Mouse (Mus musculus) layer of hippocampus, adult 2 months (tissue): Measurements from ENCODE around the gene Tax1bp1. TPM values are rescaled to one million over a fixed set of nuclear protein-coding genes. Genes with fewer than 3 reads are reported as not detected.

Experiments used
- DNase-seq, 2 experiments: peaks; one replicate each; pipeline ENCODE4 v3.0.0; 2022; ENCODE audit warnings: low spot score in 2 of 2
- H3K27ac ChIP-seq: fragments of 200-600 bp; 2 replicates; pipeline ENCODE4 v1.8.1; 2022
- H3K4me3 ChIP-seq: fragments of 200-600 bp; 2 replicates; pipeline ENCODE4 v1.8.1; 2022; ENCODE audit warnings: mild to moderate bottlenecking
- CTCF ChIP-seq: fragments of 200-600 bp; conservative IDR thresholded peaks from 2 replicates; pipeline ENCODE4 v1.8.1; 2022; ENCODE audit warnings: antibody characterized with exemption, mild to moderate bottlenecking, moderate library complexity
- total RNA-seq, 2 experiments: library from RNA; stranded (reverse); gene quantifications; 2 replicates each; pipeline ENCODE4 v1.2.3; 2021

The Tax1bp1 gene
- total RNA-seq, 2 experiments from 2014 or later = 126 to 134 TPM

DNA sequence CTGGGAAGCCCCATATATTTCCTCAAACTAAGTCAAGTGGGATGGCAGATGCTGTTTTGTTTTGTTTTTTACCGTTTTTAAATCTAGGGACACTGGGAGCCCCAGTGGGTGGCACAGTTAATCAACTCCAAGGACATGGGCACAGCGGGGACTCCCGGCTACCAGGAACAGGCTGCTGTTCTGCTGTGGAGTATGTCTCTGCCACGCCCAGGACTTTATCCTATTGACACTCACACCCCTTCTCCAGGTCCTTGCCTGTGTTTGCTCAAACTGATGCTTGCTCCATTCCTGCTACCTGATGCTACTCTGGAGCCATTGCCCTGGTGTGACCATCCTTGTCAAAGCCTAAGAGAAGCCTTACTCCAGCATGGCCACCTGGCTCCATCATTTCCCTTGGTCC is 77.3 kb downstream of the Tax1bp1 start:
- TF ChIP-seq CTCF = no peak
- Histone ChIP-seq H3K27ac (no peak overlapping the region), H3K4me3 (no peak overlapping the region)
- no peak for DNase-seq

DNA sequence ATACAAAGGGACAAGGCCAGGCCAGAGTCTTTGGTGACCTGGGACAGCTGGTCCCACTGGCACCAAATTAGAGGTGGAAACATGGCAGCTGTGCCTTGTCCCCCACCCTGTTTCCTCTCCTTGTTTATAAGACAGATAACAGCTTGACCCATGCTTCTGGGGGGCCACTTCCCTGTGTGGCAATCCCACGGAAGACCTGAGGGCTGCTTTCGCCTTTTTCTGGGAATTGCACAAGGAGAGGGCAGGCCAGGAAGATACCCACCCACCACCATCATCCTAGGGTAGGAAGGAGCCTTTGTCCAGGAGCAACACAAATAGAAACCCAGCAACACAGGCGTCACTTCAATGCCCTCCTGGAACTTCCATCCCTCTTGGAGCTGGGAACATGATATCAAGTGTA is 78.9 kb downstream of the Tax1bp1 start:
- TF ChIP-seq CTCF = no peak
- no peak for DNase-seq
- H3K4me3 ChIP-seq = no peak overlapping the region
- no peak overlapping the region for H3K27ac ChIP-seq

DNA sequence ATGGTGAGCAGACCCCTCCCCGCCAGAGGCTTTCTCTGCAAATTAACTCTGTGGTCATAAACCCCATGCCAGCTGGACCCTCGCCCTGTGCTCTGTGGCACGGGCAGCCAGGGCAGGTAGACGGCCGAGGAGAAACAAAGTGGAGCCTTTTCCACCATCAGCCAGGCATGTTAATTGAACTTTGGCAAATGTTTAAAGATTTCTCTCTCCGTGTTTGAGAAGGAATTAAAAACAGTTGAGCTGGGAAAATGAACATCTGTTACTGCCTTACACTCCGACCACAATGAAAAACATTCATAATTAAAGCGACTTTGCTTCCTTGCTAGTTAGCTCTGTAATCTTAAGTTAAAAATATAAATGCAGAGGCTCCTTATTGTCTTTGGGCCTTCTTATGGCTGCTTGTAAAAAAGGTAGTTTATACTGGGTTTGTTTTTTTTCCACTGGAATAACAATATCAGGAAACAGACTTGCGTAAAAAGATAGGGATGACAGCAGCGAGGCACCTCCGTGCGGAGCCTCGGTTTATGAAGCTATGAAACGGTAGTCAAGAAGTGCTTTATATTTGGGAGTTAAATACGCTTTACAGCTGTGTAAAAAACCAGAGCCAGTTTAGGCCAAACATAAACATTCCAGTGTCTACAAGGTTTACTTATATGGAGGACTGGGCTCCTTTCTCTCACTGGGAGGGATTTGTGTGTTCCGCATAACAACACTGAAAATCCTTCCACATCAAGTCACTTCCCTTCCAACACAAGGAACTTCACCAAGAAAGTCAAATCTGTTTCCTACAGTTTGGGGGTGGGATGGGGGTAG is 81.7 kb downstream of the Tax1bp1 start:
- DNase-seq = peak in 1 of 2 experiments; percentile 38

DNA sequence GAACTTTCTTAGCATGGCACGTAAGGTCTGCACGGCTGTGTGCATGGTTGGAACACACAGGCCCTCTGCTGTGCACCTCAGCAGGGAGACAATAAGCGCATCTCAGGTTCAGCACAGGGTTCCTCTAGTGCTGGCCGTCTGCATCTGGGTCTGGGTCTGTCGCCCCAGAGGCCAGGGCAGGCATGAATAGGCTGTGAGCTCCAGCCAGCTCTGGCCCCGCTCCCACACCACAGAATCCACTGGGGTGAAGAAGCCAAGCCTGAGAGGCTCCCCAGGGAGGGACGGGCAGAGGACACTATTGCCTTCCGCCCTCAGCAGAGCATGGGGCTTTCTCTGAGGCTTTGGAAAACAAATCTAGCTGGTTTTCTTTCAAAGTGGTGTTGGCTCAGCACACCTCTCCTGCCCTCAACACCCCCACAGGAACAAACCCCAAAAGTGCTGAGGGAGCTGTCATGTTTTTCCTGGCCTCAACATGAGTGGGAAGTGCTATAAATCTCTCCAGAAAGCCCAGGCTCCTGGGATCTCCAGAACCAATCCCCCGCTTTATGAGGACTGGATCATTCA is 82.6 kb downstream of the Tax1bp1 start:
- DNase-seq = no peak
- peak overlapping the region; percentile 46; the same call in 1 of the 2 replicates for H3K27ac ChIP-seq
- no peak for TF ChIP-seq CTCF

More for the DNA sequence above, 81.7 kb downstream of the Tax1bp1 start:
- peak overlapping the region; percentile 46; the same call in 1 of the 2 replicates for H3K27ac ChIP-seq
- TF ChIP-seq CTCF = no peak
- H3K4me3 ChIP-seq = no peak overlapping the region

DNA sequence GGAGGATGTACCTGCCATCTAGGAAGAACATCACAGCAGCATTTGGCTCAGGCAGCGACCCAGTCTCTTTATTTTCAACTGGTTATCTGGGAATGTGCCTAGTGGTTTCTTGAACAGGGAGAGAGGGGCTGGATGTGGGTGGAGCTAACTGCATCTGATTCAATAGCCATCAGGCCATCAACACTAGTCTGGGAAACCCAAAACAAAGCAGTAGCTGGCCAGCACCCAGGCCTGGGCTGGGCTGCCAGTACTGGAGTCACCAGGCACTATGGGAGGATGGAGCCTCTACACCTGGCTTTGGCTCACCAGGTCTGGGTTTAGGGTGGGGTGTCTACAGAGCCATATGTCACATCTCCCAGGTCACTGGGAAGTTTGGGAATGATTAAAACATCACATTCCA is 83.2 kb downstream of the Tax1bp1 start:
- no peak for TF ChIP-seq CTCF
- Histone ChIP-seq H3K4me3 (no peak overlapping the region), H3K27ac (no peak overlapping the region; the same call in 1 of the 2 replicates)
- DNase-seq = no peak

More for the DNA sequence above, 82.6 kb downstream of the Tax1bp1 start:
- H3K4me3 ChIP-seq = no peak overlapping the region

DNA sequence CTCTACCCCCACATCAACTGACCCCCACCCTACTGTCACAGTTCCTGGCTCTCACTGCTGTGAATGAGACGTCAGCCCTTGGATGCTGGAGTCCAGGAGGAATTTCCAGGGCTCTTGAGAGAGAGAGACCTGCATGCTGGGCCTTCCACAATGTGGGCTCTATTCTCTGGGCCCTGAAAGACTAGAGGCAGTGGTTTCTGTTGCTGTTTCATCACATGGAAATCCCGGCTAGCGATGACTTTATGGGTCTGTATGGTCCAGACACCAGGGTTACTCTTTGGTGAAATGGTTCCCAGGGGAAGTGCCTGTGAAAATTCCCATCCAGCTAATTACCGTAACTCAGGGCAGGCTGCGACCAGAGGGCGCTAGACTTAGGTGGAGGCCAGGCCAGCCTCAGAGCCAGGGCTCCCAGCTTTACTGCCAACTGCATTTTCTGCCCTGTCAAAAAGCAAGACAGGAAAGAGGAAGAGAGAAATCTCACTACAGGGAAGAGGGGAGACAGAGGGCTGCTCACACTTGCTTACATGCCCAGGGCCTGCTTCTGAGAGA is 83.8 kb downstream of the Tax1bp1 start:
- no peak overlapping the region for H3K27ac ChIP-seq
- no peak for DNase-seq
- TF ChIP-seq CTCF = peak; percentile 50
- H3K4me3 ChIP-seq = no peak overlapping the region

DNA sequence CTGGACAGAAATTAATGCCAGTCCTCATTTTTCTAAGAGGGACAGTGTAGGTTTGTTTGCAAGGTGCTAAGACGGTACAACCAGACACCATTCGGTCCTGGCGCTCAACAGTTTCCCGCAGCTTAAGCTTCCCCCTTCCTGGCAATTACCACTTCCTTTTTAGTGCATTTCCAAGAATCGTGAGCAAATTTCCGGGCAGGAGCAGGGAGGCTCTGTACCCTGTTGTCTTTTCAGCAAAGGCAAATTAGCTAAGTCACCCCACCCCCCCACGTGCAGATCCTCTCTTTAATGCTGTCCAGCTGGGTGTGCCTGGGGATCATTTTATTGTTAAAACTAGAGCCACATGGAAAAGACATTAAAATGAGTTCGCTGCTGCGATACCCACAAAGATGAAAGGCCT is 88.7 kb downstream of the Tax1bp1 start:
- Histone ChIP-seq H3K27ac (no peak overlapping the region), H3K4me3 (no peak overlapping the region)
- TF ChIP-seq CTCF = no peak
- DNase-seq = no peak

DNA sequence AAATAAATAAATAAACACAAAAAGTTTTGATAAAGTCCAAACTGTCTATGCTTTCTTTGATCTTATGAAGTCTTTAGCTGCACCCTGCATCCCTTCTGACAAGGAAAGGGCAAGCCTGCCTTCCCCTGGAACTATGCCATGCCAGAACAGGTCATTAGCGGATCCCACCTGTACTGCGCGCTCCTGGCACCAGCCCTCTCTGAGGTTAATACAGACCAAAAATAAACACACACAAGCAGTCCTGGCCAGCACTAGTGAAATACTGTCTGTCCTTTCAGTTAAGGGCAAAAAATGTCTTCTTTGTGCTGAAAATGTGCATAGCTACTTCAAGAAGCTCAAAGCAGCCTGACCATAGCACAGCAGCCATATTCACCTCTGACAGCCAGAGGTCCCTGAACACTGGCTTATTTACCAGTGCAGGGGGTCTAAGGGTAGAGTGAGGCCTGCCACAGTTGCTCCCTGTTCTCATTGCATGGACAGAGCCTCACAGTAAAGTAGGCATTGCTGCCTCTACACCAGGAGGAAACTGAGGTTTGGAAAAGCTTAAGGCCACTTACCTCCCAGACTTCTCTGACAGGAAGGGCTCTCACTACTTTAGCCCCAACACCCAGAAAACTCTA is 91.8 kb downstream of the Tax1bp1 start:
- Histone ChIP-seq H3K27ac (no peak overlapping the region), H3K4me3 (no peak overlapping the region)
- no peak for DNase-seq
- TF ChIP-seq CTCF = no peak

Other genes starting within 250 kb of the Tax1bp1 start
- gene Hibadh, start 73.3 kb upstream of the Tax1bp1 start, total RNA-seq = 10 to 100 TPM; 44.4 to 44.9 TPM